Mouse (Mus musculus) myocyte (in vitro differentiated cells): ENCODE measurements around the gene Ptprb. TPM values are rescaled to one million over a fixed set of nuclear protein-coding genes. Genes with fewer than 3 reads are reported as not detected.

Source experiments
- H3K27me3 ChIP-seq: one replicate; pipeline ENCODE4 v1.6.1; 2011; ENCODE audit not compliant: control insufficient read depth, insufficient read depth, insufficient read length
- H3K36me3 ChIP-seq: one replicate; pipeline ENCODE4 v1.6.1; 2011; ENCODE audit not compliant: control insufficient read depth, insufficient read depth
- H3K4me2 ChIP-seq: one replicate; pipeline ENCODE4 v1.6.1; 2011; ENCODE audit warnings: low read depth, control low read depth
- H3K4me3 ChIP-seq: one replicate; pipeline ENCODE4 v1.5.1; 2011; ENCODE audit warnings: mild to moderate bottlenecking, control low read depth, moderate library complexity
- H3K79me2 ChIP-seq: one replicate; pipeline ENCODE4 v1.6.1; 2011; ENCODE audit not compliant: control insufficient read depth, insufficient read depth
- H3ac ChIP-seq: one replicate; pipeline ENCODE4 v1.6.1; 2011; ENCODE audit not compliant: control insufficient read depth, insufficient read length
- CEBPB ChIP-seq: IDR thresholded peaks from 2 replicates; pipeline ENCODE4 v1.6.1; 2011; ENCODE audit warnings: mild to moderate bottlenecking, moderate library complexity; ENCODE audit not compliant: poor library complexity, insufficient read depth, severe bottlenecking
- E2F4 ChIP-seq: IDR thresholded peaks from one replicate; pipeline ENCODE4 v1.6.1; 2011; ENCODE audit warnings: mild to moderate bottlenecking, control low read depth, moderate library complexity; ENCODE audit not compliant: insufficient read depth
- MAX ChIP-seq: IDR thresholded peaks from one replicate; pipeline ENCODE4 v1.6.1; 2011; ENCODE audit warnings: low read depth, mild to moderate bottlenecking, control low read depth
- MYOD1 ChIP-seq, 3 experiments: IDR thresholded peaks; one replicate each; pipeline ENCODE4 v1.6.1; 2011; ENCODE audit warnings: control low read depth in 2 of 3, low read depth in 2 of 3, mild to moderate bottlenecking in 2 of 3, moderate library complexity in 1 of 3; ENCODE audit not compliant: insufficient read length in 2 of 3, control insufficient read depth in 1 of 3
- MYOG ChIP-seq, 3 experiments: IDR thresholded peaks; one replicate each; pipeline ENCODE4 v1.6.1; 2011; ENCODE audit warnings: control low read depth in 2 of 3, low read depth in 2 of 3, mild to moderate bottlenecking in 2 of 3; ENCODE audit not compliant: insufficient read length in 2 of 3, control insufficient read depth in 1 of 3, insufficient read depth in 1 of 3
- POLR2A ChIP-seq: IDR thresholded peaks from one replicate; pipeline ENCODE4 v1.6.1; 2011; ENCODE audit warnings: low read depth, mild to moderate bottlenecking, control low read depth, moderate library complexity; ENCODE audit not compliant: insufficient read length
- POLR2AphosphoS2 ChIP-seq: IDR thresholded peaks from one replicate; pipeline ENCODE4 v1.6.1; 2011; ENCODE audit warnings: low read depth, control low read depth; ENCODE audit not compliant: insufficient read length
- REST ChIP-seq: IDR thresholded peaks from one replicate; pipeline ENCODE4 v1.6.1; 2011; ENCODE audit warnings: mild to moderate bottlenecking, control low read depth, moderate library complexity; ENCODE audit not compliant: insufficient read depth, insufficient read length
- SRF ChIP-seq: IDR thresholded peaks from one replicate; pipeline ENCODE4 v1.6.1; 2011; ENCODE audit warnings: low read depth; ENCODE audit not compliant: control insufficient read depth, insufficient read length
- TCF12 ChIP-seq: IDR thresholded peaks from one replicate; pipeline ENCODE4 v1.6.1; 2011; ENCODE audit warnings: mild to moderate bottlenecking, control low read depth; ENCODE audit not compliant: poor library complexity, insufficient read depth, severe bottlenecking
- TCF3 ChIP-seq: IDR thresholded peaks from one replicate; pipeline ENCODE4 v1.6.1; 2011; ENCODE audit warnings: low read depth, control low read depth; ENCODE audit not compliant: insufficient read length
- USF1 ChIP-seq: IDR thresholded peaks from one replicate; pipeline ENCODE4 v1.6.1; 2011; ENCODE audit warnings: low read depth, mild to moderate bottlenecking, control low read depth, moderate library complexity
- polyA plus RNA-seq: library from polyadenylated mRNA; unstranded; fragments of >200 nt; fragmentation: generic; extraction: Trizol; gene quantifications from one replicate; pipeline ENCODE4 v1.2.1, GENCODE M21; 2012; ENCODE audit warnings: missing spikeins

Ptprb gene
- polyA plus RNA-seq, 1 experiment, result 0.01 TPM

- no peak overlapping the region for H3ac ChIP-seq
- H3K4me3 ChIP-seq, result no peak overlapping the region
- no peak for TF ChIP-seq TCF12
- TF ChIP-seq CEBPB, result no peak
- TF ChIP-seq MYOD1 (IDR thresholded peaks at IDR 0.05; ENCODE audit: control insufficient read depth in 1 of 3, insufficient read length in 2 of 3, low read depth in 2 of 3), result no peak
- no peak for TF ChIP-seq E2F4
- TF ChIP-seq TCF3, result no peak
- TF ChIP-seq USF1, result no peak
- no peak for TF ChIP-seq SRF
- no peak for TF ChIP-seq POLR2A
- TF ChIP-seq MAX, result no peak
- no peak for TF ChIP-seq MYOG (IDR thresholded peaks at IDR 0.05; ENCODE audit: control insufficient read depth in 1 of 3, insufficient read depth in 1 of 3, insufficient read length in 2 of 3, low read depth in 2 of 3)
- no peaks in the 10 kb centered on the region for H3K36me3 ChIP-seq
- H3K27me3 ChIP-seq, result no peaks in the 10 kb centered on the region
- H3K4me2 ChIP-seq, result no peak overlapping the region
- H3K79me2 ChIP-seq, result no peaks in the 10 kb centered on the region
Measured at GRCm38 (mm10) chr10:116252668-116253067, 22.7 kb upstream of the Ptprb start.

- Histone ChIP-seq H3K27me3 (no peaks in the 10 kb centered on the region), H3ac (no peak overlapping the region), H3K36me3 (no peaks in the 10 kb centered on the region), H3K4me3 (no peak overlapping the region), H3K79me2 (no peaks in the 10 kb centered on the region), H3K4me2 (no peak overlapping the region)
- TF ChIP-seq TCF3 (no peak), POLR2A (no peak), REST (no peak), CEBPB (no peak), E2F4 (no peak)
Measured at GRCm38 (mm10) chr10:116253972-116254371, 21.4 kb upstream of the Ptprb start.

- Histone ChIP-seq H3K4me3 (no peak overlapping the region), H3ac (no peak overlapping the region), H3K79me2 (no peaks in the 10 kb centered on the region), H3K36me3 (no peaks in the 10 kb centered on the region), H3K27me3 (no peaks in the 10 kb centered on the region), H3K4me2 (no peak overlapping the region)
- TF ChIP-seq USF1, result peak; percentile 63
- no peak for TF ChIP-seq REST
Measured at GRCm38 (mm10) chr10:116259298-116259697, 16.0 kb upstream of the Ptprb start.

GRCm38 (mm10) chr10:116260658-116261433 is 14.5 kb upstream of the Ptprb start:
- no peak for TF ChIP-seq CEBPB
- no peak for TF ChIP-seq MYOD1 (IDR thresholded peaks at IDR 0.05; ENCODE audit: control insufficient read depth in 1 of 3, insufficient read length in 2 of 3, low read depth in 2 of 3)
- no peak for TF ChIP-seq POLR2AphosphoS2
- no peak for TF ChIP-seq REST
- no peak for TF ChIP-seq E2F4
- H3K4me2 ChIP-seq, result peak overlapping the region; percentile 84
- H3ac ChIP-seq, result no peak overlapping the region
- no peaks in the 10 kb centered on the region for H3K36me3 ChIP-seq
- peak overlapping the region; percentile 0 for H3K4me3 ChIP-seq
- H3K79me2 ChIP-seq, result no peaks in the 10 kb centered on the region
- no peaks in the 10 kb centered on the region for H3K27me3 ChIP-seq

GRCm38 (mm10) chr10:116261559-116261958 is 13.8 kb upstream of the Ptprb start:
- peak overlapping the region; percentile 0 for H3K4me3 ChIP-seq
- no peak overlapping the region for H3ac ChIP-seq
- no peaks in the 10 kb centered on the region for H3K36me3 ChIP-seq
- H3K4me2 ChIP-seq, result peak overlapping the region; percentile 84
- no peaks in the 10 kb centered on the region for H3K27me3 ChIP-seq
- no peak for TF ChIP-seq REST
- TF ChIP-seq POLR2AphosphoS2, result no peak
- TF ChIP-seq CEBPB, result no peak
- TF ChIP-seq TCF3, result no peak
- no peak for TF ChIP-seq SRF
- no peak for TF ChIP-seq USF1
- no peak for TF ChIP-seq POLR2A
- TF ChIP-seq MYOD1 (IDR thresholded peaks at IDR 0.05; ENCODE audit: control insufficient read depth in 1 of 3, insufficient read length in 2 of 3, low read depth in 2 of 3), result no peak
- TF ChIP-seq MYOG (IDR thresholded peaks at IDR 0.05; ENCODE audit: control insufficient read depth in 1 of 3, insufficient read depth in 1 of 3, insufficient read length in 2 of 3, low read depth in 2 of 3), result no peak
- TF ChIP-seq TCF12, result no peak
- TF ChIP-seq E2F4, result no peak
- TF ChIP-seq MAX, result no peak
- no peaks in the 10 kb centered on the region for H3K79me2 ChIP-seq
